Mouse (Mus musculus) embryonic facial prominence, embryonic 11.5 days (tissue): ENCODE data around the gene Shkbp1. TPM values are rescaled to one million over a fixed set of nuclear protein-coding genes. Genes with fewer than 3 reads are reported as not detected.

ENCODE experiments used
- ATAC-seq: fragments of 200-750 bp; cut with Nextera tagmentation; replicated peaks from 2 replicates; pipeline ENCODE4 v1.8.0; 2017; ENCODE audit warnings: low read depth; ENCODE audit not compliant: insufficient number of reproducible peaks, low FRiP score, low TSS enrichment
- DNase-seq: peaks from one replicate; pipeline ENCODE4 v3.0.0-alpha.2; 2015; ENCODE audit warnings: low spot score
- H3K27ac ChIP-seq: fragments of 300-500 bp; sonication (generic); replicated peaks from 2 replicates; pipeline ENCODE4 v1.5.1; 2014; ENCODE audit warnings: mild to moderate bottlenecking, low read depth, low read length, control low read depth
- H3K27me3 ChIP-seq: fragments of 300-500 bp; sonication (generic); 2 replicates; pipeline ENCODE4 v1.6.1; 2014; ENCODE audit warnings: mild to moderate bottlenecking, low read length, moderate library complexity, mixed read lengths; ENCODE audit not compliant: control insufficient read depth, insufficient read depth
- H3K36me3 ChIP-seq: fragments of 300-500 bp; sonication (generic); replicated peaks from 2 replicates; pipeline ENCODE4 v1.6.1; 2014; ENCODE audit warnings: low read depth, mild to moderate bottlenecking, low read length, moderate library complexity, mixed read lengths; ENCODE audit not compliant: control insufficient read depth, insufficient read depth
- H3K4me1 ChIP-seq: fragments of 300-500 bp; sonication (generic); 2 replicates; pipeline ENCODE4 v1.6.1; 2014; ENCODE audit warnings: low read length, mixed read lengths; ENCODE audit not compliant: control insufficient read depth, insufficient read depth
- H3K4me2 ChIP-seq: fragments of 300-500 bp; sonication (generic); 2 replicates; pipeline ENCODE4 v1.6.1; 2014; ENCODE audit warnings: low read depth, mild to moderate bottlenecking, control low read depth, low read length, moderate library complexity
- H3K4me3 ChIP-seq: fragments of 300-500 bp; sonication (generic); 2 replicates; pipeline ENCODE4 v1.5.1; 2014; ENCODE audit warnings: low read depth, low read length, control low read depth
- H3K9ac ChIP-seq: fragments of 300-500 bp; sonication (generic); replicated peaks from 2 replicates; pipeline ENCODE4 v1.6.1; 2014; ENCODE audit warnings: mild to moderate bottlenecking, control low read depth, low read length
- H3K9me3 ChIP-seq: fragments of 300-500 bp; sonication (generic); replicated peaks from 2 replicates; pipeline ENCODE4 v1.6.1; 2016; ENCODE audit warnings: mild to moderate bottlenecking, low read length, inconsistent platforms, mixed read lengths; ENCODE audit not compliant: control insufficient read depth
- WGBS: fragments of 180-500 bp; shearing (Covaris S2); extraction: QIAGEN DNeasy Blood & Tissue Kit; methylation state at CpG from one replicate; pipeline ENCODE4 v1.1.7; 2014; 5-methylcytosine and 5-hydroxymethylcytosine counted together
- polyA plus RNA-seq: library from polyadenylated mRNA; unstranded; fragments of >200 nt; fragmentation: Nextera tagmentation; extraction: Ambion mirVana; gene quantifications from 2 replicates; pipeline ENCODE4 v1.2.1, GENCODE M21; 2014

The Shkbp1 gene
- polyA plus RNA-seq: 50.2 and 57.5 TPM in 2 replicates

DNA sequence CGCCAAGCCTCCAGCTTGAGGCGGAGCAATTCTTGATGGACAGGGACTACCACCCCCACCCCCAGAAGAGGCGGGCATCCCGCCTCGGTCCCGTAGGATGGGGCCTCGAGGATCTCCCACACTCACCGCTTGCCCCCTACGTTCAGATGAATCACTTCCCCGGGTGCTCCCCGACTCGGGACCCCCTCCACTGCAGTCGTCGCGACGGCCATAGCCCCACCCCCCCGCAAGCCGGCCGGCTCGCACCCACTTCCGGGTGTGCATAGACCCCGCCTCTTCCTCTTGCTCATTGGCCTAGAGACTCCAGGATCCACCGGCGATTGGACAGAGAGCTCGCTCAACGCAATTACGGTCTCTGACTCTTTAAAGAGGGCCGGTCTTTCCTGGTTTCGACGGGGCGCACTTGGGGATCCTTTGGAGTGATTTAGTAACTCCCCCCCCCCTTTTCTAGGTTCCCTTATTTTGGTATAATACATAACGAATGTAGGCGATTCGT lies at the start of gene Shkbp1:
Gene Shkbp1, minus strand, starts transcription at position 275 of the 496 bp plus-strand sequence.
- H3K27ac ChIP-seq: peak within 1 kb of the TSS; percentile 32; the same call in 1 of the 2 replicates
- under 1% methylated on average over 34 of the region's 34 CpGs for WGBS
- peak; percentile 95 for DNase-seq

DNA sequence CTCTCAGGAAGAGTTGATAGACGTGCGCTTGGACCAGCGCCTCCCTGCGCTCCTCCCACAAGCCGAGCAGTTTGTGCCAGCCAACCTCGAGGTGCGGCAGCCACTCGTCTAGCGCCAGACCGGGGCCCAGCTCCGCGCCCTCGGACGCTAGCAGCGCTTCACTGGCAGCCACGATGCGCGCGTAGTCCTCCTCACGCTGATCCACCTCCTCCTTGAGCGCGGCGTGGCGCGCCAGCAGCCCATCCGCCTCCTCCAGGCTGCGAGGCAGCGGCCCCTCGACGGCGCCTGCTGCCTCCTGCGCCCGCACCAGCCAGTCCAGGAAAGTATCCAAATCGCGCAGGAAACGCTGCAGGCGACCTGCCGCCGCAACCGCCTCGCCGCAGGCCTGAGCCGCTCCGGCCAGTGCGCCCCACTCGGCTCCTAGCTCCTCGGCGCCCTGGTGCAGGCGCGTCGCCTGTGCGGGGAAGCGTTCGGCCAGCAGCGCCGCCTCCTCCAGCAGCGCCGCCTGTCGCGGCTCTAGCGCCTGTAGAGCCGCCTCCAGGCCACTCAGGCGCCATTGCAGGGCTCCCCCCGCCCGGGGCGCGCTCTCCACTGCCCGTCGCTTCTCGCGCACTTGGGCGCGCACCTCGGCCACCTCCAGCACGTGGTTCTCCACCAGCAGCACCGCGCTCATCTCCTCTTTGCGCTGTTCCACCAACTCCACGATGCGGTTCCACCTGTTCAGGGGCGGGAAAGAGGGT lies 48.6 kb upstream of the Shkbp1 start:
- Histone ChIP-seq H3K9ac (no peak overlapping the region), H3K4me2 (peak overlapping the region; percentile 16; the same call in 1 of the 2 replicates), H3K4me1 (peaks cover 5% of the 10 kb centered on the region; the same call in 1 of the 2 replicates), H3K36me3 (no peaks in the 10 kb centered on the region), H3K27ac (no peak overlapping the region), H3K27me3 (peaks cover 64% of the 10 kb centered on the region), H3K9me3 (no peaks in the 10 kb centered on the region; the same call in 1 of the 2 replicates), H3K4me3 (peak overlapping the region; percentile 18; the same call in 1 of the 2 replicates)
- ATAC-seq: no peak
- WGBS: 8% methylated on average over 80 of the region's 81 CpGs
- no peak for DNase-seq

More for the DNA sequence above, at the start of gene Shkbp1:
- H3K27me3 ChIP-seq: peaks cover 3% of the 10 kb centered on the region
- H3K4me1 ChIP-seq: peaks cover 4% of the 10 kb centered on the region; the same call in 1 of the 2 replicates
- H3K36me3 ChIP-seq: no peaks in the 10 kb centered on the region
- H3K9ac ChIP-seq: peak within 1 kb of the TSS; percentile 63
- H3K4me2 ChIP-seq: peak within 1 kb of the TSS; percentile 45
- H3K9me3 ChIP-seq: no peaks in the 10 kb centered on the region
- peak within 1 kb of the TSS; percentile 61 for H3K4me3 ChIP-seq
- ATAC-seq: peak; percentile 90

DNA sequence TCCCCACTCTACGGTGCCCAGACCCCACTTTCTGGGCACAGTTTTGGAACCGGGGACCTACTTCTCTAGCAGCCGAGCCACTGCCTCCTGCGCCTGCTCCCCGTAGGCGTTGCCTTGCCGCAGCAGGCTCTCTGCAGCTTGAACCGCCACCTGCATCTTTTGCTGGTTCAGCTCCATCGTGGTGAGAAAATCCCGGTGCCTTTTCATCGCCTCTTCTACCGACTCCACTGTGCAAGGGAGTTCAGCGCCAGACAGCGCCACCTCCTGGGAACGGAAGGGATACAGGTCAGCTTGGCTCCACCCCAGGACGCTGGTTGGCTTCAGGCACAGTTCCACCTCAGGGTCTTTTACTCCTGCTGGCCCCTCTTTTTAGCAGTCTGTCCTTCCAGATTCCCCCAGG lies 46.9 kb upstream of the Shkbp1 start:
- 10% methylated on average over 16 of the region's 16 CpGs for WGBS
- ATAC-seq: no peak; the same call in 1 of the 2 replicates

DNA sequence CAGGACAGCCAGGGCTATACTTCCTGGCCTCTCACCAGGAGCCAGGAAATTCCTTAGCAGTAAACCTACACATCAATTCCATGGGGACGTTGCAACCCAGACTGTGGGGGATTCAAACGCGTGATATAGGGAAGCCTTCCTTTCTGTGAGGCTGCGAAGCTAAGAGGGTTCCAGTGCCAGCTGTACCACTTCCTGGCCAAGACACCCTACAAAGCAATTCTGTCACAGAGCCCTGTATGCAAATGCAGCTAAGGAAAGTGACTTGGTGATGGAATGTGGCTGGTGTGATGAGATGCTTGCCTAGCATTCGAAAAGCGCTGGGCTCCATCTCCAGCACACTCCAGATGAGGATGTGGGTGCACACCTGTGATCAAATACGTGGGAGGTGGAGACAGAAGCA lies 44.7 kb upstream of the Shkbp1 start:
- DNase-seq (no peak), ATAC-seq (no peak)
- Histone ChIP-seq H3K9me3 (no peaks in the 10 kb centered on the region), H3K27ac (no peak overlapping the region), H3K36me3 (no peaks in the 10 kb centered on the region), H3K4me3 (no peak overlapping the region), H3K9ac (no peak overlapping the region), H3K27me3 (peaks cover 61% of the 10 kb centered on the region), H3K4me2 (no peak overlapping the region), H3K4me1 (no peaks in the 10 kb centered on the region; the same call in 1 of the 2 replicates)
- 76% methylated on average over 7 of the region's 7 CpGs for WGBS

More for the DNA sequence above, 46.9 kb upstream of the Shkbp1 start:
- no peak overlapping the region for H3K4me3 ChIP-seq
- no peaks in the 10 kb centered on the region for H3K36me3 ChIP-seq
- peaks cover 55% of the 10 kb centered on the region for H3K27me3 ChIP-seq
- H3K9ac ChIP-seq: no peak overlapping the region
- no peaks in the 10 kb centered on the region; the same call in 1 of the 2 replicates for H3K9me3 ChIP-seq
- H3K27ac ChIP-seq: no peak overlapping the region
- H3K4me1 ChIP-seq: no peaks in the 10 kb centered on the region
- H3K4me2 ChIP-seq: no peak overlapping the region
- peak; percentile 65 for DNase-seq

DNA sequence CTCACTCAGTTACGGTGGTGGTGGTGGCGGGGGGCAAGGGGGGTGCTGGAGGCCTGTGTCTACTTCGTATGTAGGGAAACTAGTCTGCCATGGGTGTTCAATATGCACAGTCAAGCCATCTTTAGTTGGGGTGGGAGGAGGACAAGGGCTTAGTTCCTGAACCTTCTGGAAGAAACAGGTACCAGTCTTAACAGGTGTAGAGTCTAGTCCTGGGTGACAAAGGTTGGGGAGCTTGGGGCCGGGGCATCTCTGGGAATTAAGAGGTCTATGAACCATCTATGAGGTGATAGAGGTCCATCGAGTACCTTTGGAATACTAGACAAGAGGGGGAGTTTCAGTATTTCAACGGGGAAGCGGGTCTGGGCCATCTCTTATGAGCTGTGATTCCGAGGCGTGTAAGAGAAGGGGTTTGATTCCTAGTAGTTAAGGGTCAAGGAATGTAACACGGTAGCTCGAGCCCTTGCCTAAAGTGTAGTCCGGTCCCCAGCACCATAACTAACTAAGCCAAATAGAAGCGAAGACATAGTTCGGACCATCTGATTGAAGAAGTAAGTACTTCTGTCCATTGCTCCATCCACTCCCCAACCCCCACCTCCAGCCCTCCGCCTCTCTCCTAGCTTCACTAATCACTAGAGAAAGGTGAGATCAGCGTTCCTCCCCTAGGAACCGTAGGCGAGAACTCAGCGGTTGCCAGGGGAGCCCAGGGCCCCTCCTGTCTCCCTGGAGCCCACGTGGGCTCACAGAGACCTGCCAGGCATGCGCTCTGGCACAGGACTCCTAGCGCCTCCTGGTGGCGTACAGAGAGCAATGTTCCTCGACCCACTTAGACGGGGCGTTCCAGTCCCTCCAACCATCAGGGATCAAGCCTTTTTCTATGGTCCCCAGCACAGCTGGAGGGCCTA lies 41.5 kb upstream of the Shkbp1 start:
- H3K4me3 ChIP-seq: no peak overlapping the region

DNA sequence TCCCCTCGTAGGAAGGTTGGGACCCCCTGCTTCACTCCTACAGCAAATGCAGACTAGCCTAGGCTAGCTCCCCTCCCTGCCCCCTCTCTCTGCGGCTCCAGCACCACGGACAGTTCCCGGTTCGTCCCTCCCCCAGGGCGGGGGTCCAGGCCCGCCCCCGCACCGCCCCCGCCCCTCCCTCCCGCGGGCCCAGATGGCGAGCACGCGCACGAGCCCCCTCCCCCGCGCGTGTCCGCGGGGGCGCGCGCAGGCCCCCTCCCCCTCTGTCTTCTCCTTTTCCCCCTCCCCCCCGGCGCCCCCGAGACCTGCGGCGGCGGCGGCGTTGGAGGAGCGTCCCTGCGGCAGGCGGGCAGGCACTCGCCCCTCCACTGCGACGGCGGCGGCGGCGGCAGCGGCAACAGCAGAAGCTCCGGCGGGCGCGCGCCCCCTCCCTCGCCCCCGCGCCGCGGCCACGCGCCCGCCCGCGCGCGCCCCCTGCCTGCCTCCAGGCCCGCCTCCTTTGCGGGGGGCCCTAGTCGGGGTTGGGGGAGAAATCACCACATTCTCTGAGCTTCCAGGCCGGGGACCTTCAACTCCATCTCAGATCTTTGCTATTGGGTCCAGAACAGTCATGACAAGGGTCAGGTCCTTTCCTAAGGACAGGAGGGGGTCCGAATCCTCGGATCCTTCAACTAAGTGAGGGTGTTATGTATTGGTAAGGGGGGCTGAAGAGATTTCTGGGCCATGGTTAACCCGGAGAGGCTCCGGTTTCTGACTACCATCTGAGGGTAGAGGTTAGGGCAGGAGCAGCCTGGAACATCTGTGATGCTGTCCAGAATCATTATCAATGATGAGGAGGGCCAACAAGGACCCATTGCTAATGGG lies 40.6 kb upstream of the Shkbp1 start:
- ATAC-seq: peak; percentile 21; the same call in 1 of the 2 replicates
- Histone ChIP-seq H3K27me3 (peaks cover 52% of the 10 kb centered on the region), H3K4me1 (no peaks in the 10 kb centered on the region; the same call in 1 of the 2 replicates), H3K36me3 (no peaks in the 10 kb centered on the region), H3K27ac (no peak overlapping the region), H3K9me3 (no peaks in the 10 kb centered on the region), H3K4me3 (peak overlapping the region; percentile 48), H3K9ac (peak overlapping the region; percentile 37; the same call in 1 of the 2 replicates), H3K4me2 (peak overlapping the region; percentile 73)
- WGBS: 4% methylated on average over 20 of the region's 68 CpGs
- peak; percentile 73 for DNase-seq

More for the DNA sequence above, 41.5 kb upstream of the Shkbp1 start:
- no peak overlapping the region for H3K9ac ChIP-seq
- no peaks in the 10 kb centered on the region for H3K9me3 ChIP-seq
- H3K36me3 ChIP-seq: no peaks in the 10 kb centered on the region
- 0 out of 2 replicates have a peak, but pooled peaks have one; percentile 15 for ATAC-seq
- 22% methylated on average over 26 of the region's 26 CpGs for WGBS
- no peaks in the 10 kb centered on the region; the same call in 1 of the 2 replicates for H3K4me1 ChIP-seq
- DNase-seq: peak; percentile 73
- H3K27ac ChIP-seq: no peak overlapping the region
- H3K4me2 ChIP-seq: no peak overlapping the region
- peaks cover 46% of the 10 kb centered on the region for H3K27me3 ChIP-seq
